Mouse (Mus musculus) olfactory bulb, adult 2 months (tissue): ENCODE measurements at regions not wholly inside any gene's neighbourhood (a gene's known extent, or its start where the extent isn't known, plus 50 kb on each side); places are given as distances from the start of the nearest gene placed in this dataset.

Experiments used
- CTCF ChIP-seq: fragments of 200-500 bp; IDR thresholded peaks from 2 replicates; pipeline ENCODE4 v1.5.1; 2012; ENCODE audit warnings: low read depth, mild to moderate bottlenecking, low read length, moderate library complexity; ENCODE audit not compliant: insufficient read depth
- POLR2A ChIP-seq: fragments of 200-500 bp; IDR thresholded peaks from 2 replicates; pipeline ENCODE4 v1.6.1; 2012; ENCODE audit warnings: mild to moderate bottlenecking, low read depth, low read length, moderate library complexity; ENCODE audit not compliant: insufficient read depth

DNA sequence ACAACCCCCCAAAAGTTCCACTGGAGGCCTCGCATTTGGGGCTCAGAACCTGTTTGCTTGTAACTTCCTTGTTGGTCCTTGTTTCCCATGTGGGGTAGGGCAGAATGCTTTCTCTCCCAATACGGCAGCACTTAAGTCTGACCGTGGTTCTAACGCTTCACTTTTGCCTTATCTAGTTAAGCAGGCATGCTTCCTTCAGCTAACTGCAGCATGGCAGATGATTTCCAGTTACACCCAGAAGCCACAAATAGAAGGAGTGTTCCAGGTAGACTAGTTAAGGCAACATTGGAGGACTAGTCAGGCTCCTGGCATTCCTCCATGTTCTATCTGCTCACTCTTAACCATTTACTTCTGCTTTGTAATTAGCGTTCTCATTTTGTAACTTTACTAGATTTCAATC lies 144.4 kb upstream of the Atp1b1 start:
- TF ChIP-seq POLR2A, result no peak
- TF ChIP-seq CTCF, result no peak
